Mouse (Mus musculus): ENCODE measurements around the gene Btg2. TPM values are rescaled to one million over a fixed set of nuclear protein-coding genes. Genes with fewer than 3 reads are reported as not detected.

The Btg2 gene
- total and polyA plus RNA-seq, 3 experiments, result 7.2 to 19.7 (median 11.6) TPM

GRCm38 (mm10) chr1:134062411-134063085, 16.4 kb downstream of the Btg2 start:
- no peaks in the 10 kb centered on the region for H3K79me2 ChIP-seq (replicated peaks; ENCODE audit: control insufficient read depth, extremely low read depth, insufficient read depth, poor library complexity, severe bottlenecking)
- peak overlapping the region in 1 of 3 experiments; percentile 28 for H3K4me3 ChIP-seq (replicated peaks in 1 of 3; ENCODE audit: low read depth in 2 of 3, low read length in 2 of 3, poor library complexity in 1 of 3)
- no peak for DNase-seq (ENCODE audit: extremely low read depth)
- H3K9me3 ChIP-seq (replicated peaks; ENCODE audit: low read length), result peaks cover 4% of the 10 kb centered on the region
- peak overlapping the region; percentile 69 for H3K4me2 ChIP-seq (ENCODE audit: insufficient read depth, low read depth, poor library complexity, severe bottlenecking)
- in situ Hi-C loops (cut with MboI; ENCODE audit: low pct_ligation_motif_present, low pct_unique_long_range_greater_than_20kb, low sequenced_read_pairs) (no loop called here), dilution Hi-C loops (cut with MboI; ENCODE audit: extremely low pct_ligation_motif_present, extremely low pct_unique_long_range_greater_than_20kb, low sequenced_read_pairs) (no loop called here)
- TF ChIP-seq GABPA (IDR thresholded peaks at IDR 0.05; ENCODE audit: insufficient replicate concordance, low read depth, low read length) (no peak), MAZ (IDR thresholded peaks at IDR 0.05; ENCODE audit: low read depth, low read length) (0 out of 2 replicates have a peak, but pooled peaks have one; percentile 8)
- H3K36me3 ChIP-seq (replicated peaks in 1 of 2; ENCODE audit: control insufficient read depth in 1 of 2, insufficient read depth in 1 of 2, low read length in 1 of 2), result no peaks in the 10 kb centered on the region
- H3K27ac ChIP-seq (ENCODE audit: insufficient read depth, low read depth), result peak overlapping the region; percentile 84
- peaks cover 16% of the 10 kb centered on the region for H3K27me3 ChIP-seq (replicated peaks)
- H3K9ac ChIP-seq (ENCODE audit: insufficient read depth, low read depth), result no peak overlapping the region
- H3K4me1 ChIP-seq (ENCODE audit: control insufficient read depth in 1 of 2, insufficient read depth in 2 of 2), result peaks cover 36 to 79% of the 10 kb centered on the region in 2 experiments

- Histone ChIP-seq H3K9ac (ENCODE audit: insufficient read depth, low read depth) (no peak overlapping the region), H3K79me2 (replicated peaks; ENCODE audit: control insufficient read depth, extremely low read depth, insufficient read depth, poor library complexity, severe bottlenecking) (no peaks in the 10 kb centered on the region), H3K36me3 (replicated peaks in 1 of 2; ENCODE audit: control insufficient read depth in 1 of 2, insufficient read depth in 1 of 2, low read length in 1 of 2) (no peaks in the 10 kb centered on the region), H3K9me3 (replicated peaks; ENCODE audit: low read length) (peaks cover 4% of the 10 kb centered on the region), H3K4me2 (ENCODE audit: insufficient read depth, low read depth, poor library complexity, severe bottlenecking) (peak overlapping the region; percentile 71; the same call in 1 of the 2 replicates), H3K4me3 (replicated peaks in 1 of 3; ENCODE audit: low read depth in 2 of 3, low read length in 2 of 3, poor library complexity in 1 of 3) (no peak overlapping the region), H3K4me1 (ENCODE audit: control insufficient read depth in 1 of 2, insufficient read depth in 2 of 2) (peaks cover 30 to 73% of the 10 kb centered on the region in 2 experiments), H3K27ac (ENCODE audit: insufficient read depth, low read depth) (no peak overlapping the region), H3K27me3 (replicated peaks) (peaks cover 19% of the 10 kb centered on the region)
- dilution Hi-C loops (cut with MboI; ENCODE audit: extremely low pct_ligation_motif_present, extremely low pct_unique_long_range_greater_than_20kb, low sequenced_read_pairs) (no loop called here), in situ Hi-C loops (cut with MboI; ENCODE audit: low pct_ligation_motif_present, low pct_unique_long_range_greater_than_20kb, low sequenced_read_pairs) (no loop called here)
- TF ChIP-seq ELF1 (IDR thresholded peaks at IDR 0.05; ENCODE audit: low read depth, low read length) (no peak), ZKSCAN1 (IDR thresholded peaks at IDR 0.05; ENCODE audit: borderline replicate concordance, low read depth, low read length) (no peak), MXI1 (IDR thresholded peaks at IDR 0.05; ENCODE audit: low read depth, low read length) (no peak), USF1 (IDR thresholded peaks at IDR 0.05; ENCODE audit: low read depth, low read length) (no peak), RCOR1 (conservative IDR thresholded peaks at IDR 0.05; ENCODE audit: low read depth, low read length) (no peak), POLR2AphosphoS2 (IDR thresholded peaks at IDR 0.05; ENCODE audit: low read depth, low read length) (no peak), CHD1 (IDR thresholded peaks at IDR 0.05; ENCODE audit: low read depth, low read length) (no peak), MAX (IDR thresholded peaks at IDR 0.05; ENCODE audit: low read length) (no peak), ZMIZ1 (IDR thresholded peaks at IDR 0.05; ENCODE audit: low read depth, low read length) (no peak), NELFE (IDR thresholded peaks at IDR 0.05; ENCODE audit: low read depth, low read length) (no peak), UBTF (IDR thresholded peaks at IDR 0.05; ENCODE audit: low read depth, low read length) (no peak), MAFK (IDR thresholded peaks at IDR 0.05; ENCODE audit: insufficient replicate concordance, low read length) (no peak)
- DNase-seq (ENCODE audit: extremely low read depth), result no peak
Observed at GRCm38 (mm10) chr1:134061915-134062314, 17.0 kb downstream of the Btg2 start.

Measured in CH12.LX (cell line).